Mouse (Mus musculus): Measurements from ENCODE around the gene Mto1. TPM values are rescaled to one million over a fixed set of nuclear protein-coding genes. Genes with fewer than 3 reads are reported as not detected.
A peak's percentile ranks its signal among the peaks of the same experiment; 100 is the strongest.

Gene Mto1
- total and polyA plus RNA-seq, 3 experiments, result 27.7 to 32.3 TPM; not detected in 1

- no peak for TF ChIP-seq MYB (IDR thresholded peaks at IDR 0.05; ENCODE audit: low read depth, low read length)
- no peak; the same call in 1 of the 2 replicates for TF ChIP-seq KAT2A (conservative IDR thresholded peaks at IDR 0.05; ENCODE audit: low read depth, low read length)
- no peak for TF ChIP-seq ZKSCAN1 (IDR thresholded peaks at IDR 0.05; ENCODE audit: low read depth, low read length)
Measured at GRCm38 (mm10) chr9:78480706-78481358, 32.8 kb downstream of the Mto1 start (continued).

GRCm38 (mm10) chr9:78481423-78482331 lies 33.7 kb downstream of the Mto1 start:
- H3K79me2 ChIP-seq (ENCODE audit: control insufficient read depth, insufficient read depth, low read length, poor library complexity), result peaks cover 30% of the 10 kb centered on the region
- H3K4me1 ChIP-seq (ENCODE audit: control insufficient read depth in 1 of 2, insufficient read depth in 2 of 2, low read length in 2 of 2), result peaks cover 0 to 3% of the 10 kb centered on the region in 2 experiments; a peak in 2 of 4 replicates
- peak overlapping the region; percentile 95 for H3K9ac ChIP-seq (ENCODE audit: control insufficient read depth, low read depth, low read length, poor library complexity, severe bottlenecking)
- H3K36me3 ChIP-seq (ENCODE audit: control insufficient read depth in 1 of 2, insufficient read depth in 2 of 2, low read length in 2 of 2), result peaks cover 10 to 16% of the 10 kb centered on the region in 2 experiments
- no peaks in the 10 kb centered on the region for H3K9me3 ChIP-seq (replicated peaks; ENCODE audit: insufficient read depth, low read length)
- peak overlapping the region; percentile 86 for H3K27ac ChIP-seq (ENCODE audit: control insufficient read depth, low read depth, low read length)
- H3K4me3 ChIP-seq (ENCODE audit: control insufficient read depth in 1 of 2, insufficient read depth in 1 of 2, low read depth in 2 of 2, low read length in 2 of 2), result peak overlapping the region; percentile 86 to 88
- peak; percentile 98 for DNase-seq (ENCODE audit: low read depth, low spot score)
- 0 out of 4 replicates have a peak, but pooled peaks cover 0 to 4% of the 10 kb centered on the region in 2 experiments for H3K27me3 ChIP-seq (ENCODE audit: control insufficient read depth in 1 of 2, insufficient read depth in 2 of 2, low read length in 2 of 2)
- peak; percentile 99 for TF ChIP-seq MAZ (IDR thresholded peaks at IDR 0.05; ENCODE audit: low read depth, low read length)
- no peak for TF ChIP-seq ZNF384 (IDR thresholded peaks at IDR 0.05; ENCODE audit: low read depth, low read length)
- TF ChIP-seq MAX (IDR thresholded peaks at IDR 0.05; ENCODE audit: low read length), result no peak; the same call in none of the 2 replicates
- peak; percentile 86 for TF ChIP-seq HCFC1 (IDR thresholded peaks at IDR 0.05; ENCODE audit: low read depth, low read length)
- no peak for TF ChIP-seq JUND (IDR thresholded peaks at IDR 0.05; ENCODE audit: low read depth, low read length)
- TF ChIP-seq KAT2A (conservative IDR thresholded peaks at IDR 0.05; ENCODE audit: low read depth, low read length), result peak; percentile 67; the same call in 1 of the 2 replicates
- no peak for TF ChIP-seq ZC3H11A (IDR thresholded peaks at IDR 0.05; ENCODE audit: low read depth, low read length)
- TF ChIP-seq USF1 (IDR thresholded peaks at IDR 0.05; ENCODE audit: low read depth, low read length), result no peak
- TF ChIP-seq RAD21 (IDR thresholded peaks at IDR 0.05; ENCODE audit: low read depth, low read length), result no peak
- TF ChIP-seq MXI1 (IDR thresholded peaks at IDR 0.05; ENCODE audit: low read depth, low read length), result peak; percentile 18; the same call in 1 of the 2 replicates
- no peak for TF ChIP-seq RCOR1 (IDR thresholded peaks at IDR 0.05; ENCODE audit: low read depth, low read length)
- TF ChIP-seq GATA1 (IDR thresholded peaks at IDR 0.05; ENCODE audit: low read depth, low read length), result no peak
- TF ChIP-seq MAFK (IDR thresholded peaks at IDR 0.05; ENCODE audit: borderline replicate concordance, low read depth, low read length), result no peak
- no peak for TF ChIP-seq BHLHE40 (IDR thresholded peaks at IDR 0.05; ENCODE audit: borderline replicate concordance, low read depth, low read length)
- no peak for TF ChIP-seq CHD1 (IDR thresholded peaks at IDR 0.05; ENCODE audit: low read depth, low read length)
- TF ChIP-seq MYB (IDR thresholded peaks at IDR 0.05; ENCODE audit: low read depth, low read length), result no peak
- TF ChIP-seq ZMIZ1 (IDR thresholded peaks at IDR 0.05; ENCODE audit: low read depth, low read length), result peak; percentile 100
- TF ChIP-seq EP300 (IDR thresholded peaks at IDR 0.05; ENCODE audit: low read depth in 1 of 2, low read length in 2 of 2), result peak in 1 of 2 experiments; percentile 4; a peak in 1 of 4 replicates
- TF ChIP-seq USF2 (IDR thresholded peaks at IDR 0.05; ENCODE audit: borderline replicate concordance in 1 of 2, insufficient read depth in 1 of 2, low read depth in 1 of 2, low read length in 2 of 2), result no peak
- no peak for TF ChIP-seq CTCF (IDR thresholded peaks at IDR 0.05 in 2 of 3, conservative IDR thresholded peaks at IDR 0.05 in 1 of 3; ENCODE audit: control insufficient read depth in 1 of 3, insufficient read depth in 1 of 3, low read depth in 2 of 3, low read length in 3 of 3, poor library complexity in 1 of 3, severe bottlenecking in 1 of 3)
- no peak for TF ChIP-seq SMC3 (IDR thresholded peaks at IDR 0.05; ENCODE audit: low read depth, low read length)
- TF ChIP-seq MYC (IDR thresholded peaks at IDR 0.05; ENCODE audit: low read depth, low read length), result peak; percentile 79
- TF ChIP-seq CHD2 (IDR thresholded peaks at IDR 0.05; ENCODE audit: low read length), result no peak
- peak; percentile 42; the same call in 1 of the 2 replicates for TF ChIP-seq ELF1 (IDR thresholded peaks at IDR 0.05; ENCODE audit: low read depth, low read length)
- TF ChIP-seq MEF2A (IDR thresholded peaks at IDR 0.05; ENCODE audit: extremely low read depth, insufficient replicate concordance, low read depth, low read length, poor library complexity, severe bottlenecking), result no peak
- TF ChIP-seq UBTF (IDR thresholded peaks at IDR 0.05; ENCODE audit: borderline replicate concordance, insufficient read depth, low read depth, low read length), result 0 out of 2 replicates have a peak, but pooled peaks have one; percentile 76
- TF ChIP-seq SIN3A (IDR thresholded peaks at IDR 0.05; ENCODE audit: low read length), result peak; percentile 91
- peak; percentile 82 for TF ChIP-seq TCF12 (IDR thresholded peaks at IDR 0.05; ENCODE audit: low read depth, low read length)
- TF ChIP-seq ETS1 (IDR thresholded peaks at IDR 0.05; ENCODE audit: low read depth, low read length), result no peak
- no peak for TF ChIP-seq TAL1 (IDR thresholded peaks at IDR 0.05; ENCODE audit: low read length)
